Mouse (Mus musculus): ENCODE measurements around the gene Rgl1.

Rgl1 gene

GRCm38 (mm10) chr1:152615987-152616776 lies 150.0 kb downstream of the Rgl1 start:
- no peak for DNase-seq (ENCODE audit: low spot score in 2 of 2)

GRCm38 (mm10) chr1:152614743-152615380 lies 151.3 kb downstream of the Rgl1 start:
- DNase-seq (ENCODE audit: low spot score in 2 of 2), result no peak

DNA sequence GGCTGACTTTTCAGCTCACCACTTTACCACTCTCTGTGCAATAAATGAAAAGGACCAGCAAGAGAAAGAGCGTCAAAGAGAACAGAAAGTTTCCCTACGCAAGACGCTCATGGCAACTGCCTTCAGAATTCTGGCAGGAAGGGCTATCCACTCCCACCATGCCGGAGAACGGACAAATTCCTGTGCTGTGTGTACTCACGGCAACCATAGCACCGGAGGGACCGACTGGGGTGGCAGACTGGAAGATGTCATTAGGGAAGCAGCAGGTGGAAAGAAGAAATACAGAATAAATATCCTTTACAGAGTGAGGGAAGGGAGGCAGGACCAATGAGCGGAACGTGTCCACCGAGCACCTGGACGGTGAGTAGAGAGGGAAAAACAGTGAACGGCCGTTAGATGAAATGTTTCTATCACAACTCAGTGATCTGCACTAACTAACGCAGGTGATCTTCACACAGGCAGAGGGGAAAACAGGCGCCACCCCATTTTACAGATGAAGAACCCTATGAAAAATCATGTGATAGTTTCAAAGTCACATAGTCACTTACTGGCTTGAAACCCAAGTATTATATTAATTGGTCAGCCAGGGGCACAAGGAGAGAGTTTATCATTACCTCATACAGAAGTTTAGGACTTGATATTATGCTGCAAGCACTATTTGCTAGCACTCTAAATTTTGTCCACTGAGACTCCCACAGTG lies 152.8 kb downstream of the Rgl1 start:
- DNase-seq (ENCODE audit: low spot score in 2 of 2), result no peak

DNA sequence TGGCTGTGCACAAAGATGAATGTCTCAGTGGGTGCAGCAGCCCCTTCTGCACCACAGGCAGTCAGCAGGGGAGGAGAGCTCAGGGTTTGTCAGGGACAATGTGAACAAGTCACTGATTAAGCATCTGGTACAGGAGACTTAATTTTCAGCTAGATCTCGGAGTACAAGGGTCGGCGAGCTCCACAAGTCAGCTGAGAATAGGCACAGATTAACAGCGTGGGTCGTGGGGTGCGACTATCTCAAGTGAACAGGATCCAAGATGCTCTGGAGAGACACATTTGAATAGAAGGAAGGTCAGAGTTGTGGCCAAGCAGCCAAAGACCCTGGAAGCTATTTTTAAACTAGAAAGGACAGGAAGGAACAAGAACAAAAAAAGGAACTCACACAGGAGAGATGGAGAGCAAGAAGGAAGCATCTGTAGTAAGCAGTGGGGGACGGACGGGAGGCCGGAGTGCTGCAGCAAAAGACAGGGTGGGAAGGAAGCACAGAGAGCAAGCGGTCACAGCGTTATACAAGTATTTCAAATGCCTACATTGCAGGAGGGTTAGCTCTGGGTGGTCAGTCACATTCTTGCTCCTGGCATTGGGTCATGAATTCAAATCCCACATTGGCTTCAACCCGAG lies 153.5 kb downstream of the Rgl1 start:
- no peak for DNase-seq (ENCODE audit: low spot score in 2 of 2)

DNA sequence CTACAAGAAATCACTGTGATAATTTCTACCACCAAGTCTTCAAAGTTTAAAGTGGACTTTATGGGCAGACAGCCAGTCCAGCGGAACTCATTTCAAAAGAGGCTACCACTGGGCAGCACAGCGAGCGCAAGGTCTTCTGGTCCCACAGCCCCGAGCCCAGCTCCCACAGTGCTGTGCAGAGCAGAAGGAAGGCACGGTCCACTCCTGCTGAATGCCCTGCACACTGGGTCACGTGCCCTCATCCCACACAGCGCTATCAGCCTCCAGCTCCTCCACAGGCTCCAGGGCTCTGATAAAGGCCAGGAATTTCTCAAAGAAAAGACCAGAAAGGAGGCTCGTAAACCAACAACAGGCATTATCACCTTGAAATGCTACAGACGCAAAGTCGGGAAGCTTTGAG lies 156.6 kb downstream of the Rgl1 start:
- no peak for DNase-seq (ENCODE audit: low spot score in 2 of 2)

DNA sequence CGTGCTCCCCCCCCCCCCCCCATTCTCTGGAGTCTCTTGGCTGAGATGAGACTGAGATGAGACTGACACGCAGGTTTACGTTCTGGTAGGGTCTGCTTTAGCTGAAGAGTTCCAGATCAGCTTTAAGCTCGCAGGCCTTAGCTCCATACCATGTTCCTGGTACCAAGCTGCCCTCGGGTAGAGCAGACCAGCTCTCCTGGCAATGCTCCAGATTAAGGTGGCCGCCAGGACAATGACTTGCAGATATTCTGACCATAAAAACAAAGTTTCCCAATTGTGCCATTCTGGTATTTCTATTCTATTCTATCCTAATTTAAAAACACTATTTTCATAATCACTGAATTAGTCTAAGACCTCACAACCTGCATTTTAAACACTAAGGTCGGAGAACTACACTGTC lies 157.1 kb downstream of the Rgl1 start:
- no peak for DNase-seq (ENCODE audit: low spot score in 2 of 2)

DNA sequence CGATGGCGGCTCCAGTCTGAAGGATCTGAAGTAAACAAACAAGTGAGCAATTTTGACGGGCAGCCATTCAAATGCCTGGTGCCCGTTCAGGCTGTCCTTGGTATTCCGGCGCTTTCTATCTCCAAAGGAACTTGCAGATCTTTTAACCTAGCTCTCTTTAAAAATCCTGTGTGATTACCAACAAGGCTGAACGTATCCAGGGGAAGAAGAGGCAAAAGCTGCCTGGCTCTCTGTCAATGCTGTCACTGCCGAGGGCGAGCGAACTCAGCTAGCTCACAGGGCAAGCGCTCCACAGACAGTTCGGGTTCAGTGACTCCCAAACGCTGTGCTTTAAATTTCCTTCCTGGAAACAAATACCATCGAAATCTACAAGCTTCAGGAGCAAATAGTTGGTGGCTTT lies 158.4 kb downstream of the Rgl1 start:
- no peak for DNase-seq (ENCODE audit: low spot score in 2 of 2)

GRCm38 (mm10) chr1:152606727-152607126 lies 159.4 kb downstream of the Rgl1 start:
- no peak for DNase-seq (ENCODE audit: low spot score in 2 of 2)

DNA sequence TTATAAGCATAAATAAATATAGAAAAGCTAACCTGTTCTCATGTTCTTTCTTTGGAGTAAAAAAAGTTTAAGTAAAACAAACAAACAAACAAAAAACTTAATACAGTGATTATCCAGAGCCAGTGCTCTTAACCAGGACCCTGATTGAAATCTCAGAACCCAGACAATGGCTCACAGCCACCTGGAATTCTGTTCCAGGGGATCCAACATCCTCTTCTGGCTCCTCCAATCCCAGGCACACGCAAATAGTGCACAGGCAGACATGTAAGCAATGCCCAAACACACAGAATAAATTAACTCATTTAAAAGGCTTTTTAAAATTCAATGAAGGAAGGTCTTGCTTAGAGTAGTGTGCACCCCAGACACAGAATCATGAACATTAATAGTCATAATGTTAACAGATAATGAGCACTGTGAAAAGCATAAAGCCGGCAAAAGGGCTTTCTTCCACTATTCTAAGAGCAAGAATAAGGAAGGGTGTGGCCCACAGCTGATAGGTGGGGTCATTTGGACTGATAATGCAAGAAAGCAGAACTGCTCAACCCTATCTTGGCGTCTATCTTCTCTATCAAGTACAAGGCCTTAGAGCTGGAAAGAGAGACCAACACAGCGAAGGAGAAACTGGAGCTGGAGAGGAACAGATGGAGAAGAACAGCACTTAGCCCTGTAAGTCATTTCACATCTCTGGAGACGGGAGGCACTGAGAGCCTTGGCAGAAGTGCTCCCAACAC lies 160.1 kb downstream of the Rgl1 start:
- no peak for DNase-seq (ENCODE audit: low spot score in 2 of 2)

GRCm38 (mm10) chr1:152604147-152604546 lies 162.0 kb downstream of the Rgl1 start:
- no peak for DNase-seq (ENCODE audit: low spot score in 2 of 2)

GRCm38 (mm10) chr1:152603628-152604027 lies 162.5 kb downstream of the Rgl1 start:
- no peak for DNase-seq (ENCODE audit: low spot score in 2 of 2)

DNA sequence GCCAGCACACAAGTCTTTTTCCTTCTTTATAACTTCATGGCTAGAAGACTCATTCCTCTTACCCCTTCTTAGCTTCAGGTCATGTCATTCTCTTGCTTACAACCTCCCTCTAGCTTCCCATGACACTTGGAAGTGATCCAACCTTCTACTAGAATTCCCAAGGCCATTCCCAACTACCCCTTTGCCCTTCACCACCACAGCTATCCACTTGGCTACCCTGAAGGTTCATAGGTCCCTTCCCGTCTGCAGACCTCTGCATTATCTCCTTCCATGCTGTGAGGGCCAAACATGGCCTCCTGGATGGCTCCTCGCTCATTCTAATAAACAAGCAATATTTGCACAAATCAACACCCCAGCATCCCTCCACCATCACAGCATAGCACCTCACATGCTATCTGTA lies 165.7 kb downstream of the Rgl1 start:
- no peak for DNase-seq (ENCODE audit: low spot score in 2 of 2)

DNA sequence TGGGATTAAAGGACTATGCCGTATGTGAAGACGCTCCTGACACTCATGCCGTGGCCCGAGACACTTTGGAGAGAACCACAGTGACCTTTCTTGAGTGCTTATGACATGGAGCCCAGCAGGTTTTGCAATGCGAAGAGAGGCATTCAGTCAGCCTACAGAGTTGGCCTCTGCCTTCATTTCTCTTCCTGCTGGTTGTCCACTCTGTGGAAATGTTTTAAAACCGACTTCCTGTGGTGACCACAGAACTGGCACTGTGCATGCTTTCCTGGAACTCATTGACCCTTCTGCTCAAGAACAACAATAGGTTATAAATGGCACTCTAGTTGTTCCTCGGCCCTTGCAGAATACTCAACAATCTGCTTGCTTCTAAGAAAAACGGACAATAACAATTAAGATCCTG lies 166.8 kb downstream of the Rgl1 start:
- no peak for DNase-seq (ENCODE audit: low spot score in 2 of 2)

DNA sequence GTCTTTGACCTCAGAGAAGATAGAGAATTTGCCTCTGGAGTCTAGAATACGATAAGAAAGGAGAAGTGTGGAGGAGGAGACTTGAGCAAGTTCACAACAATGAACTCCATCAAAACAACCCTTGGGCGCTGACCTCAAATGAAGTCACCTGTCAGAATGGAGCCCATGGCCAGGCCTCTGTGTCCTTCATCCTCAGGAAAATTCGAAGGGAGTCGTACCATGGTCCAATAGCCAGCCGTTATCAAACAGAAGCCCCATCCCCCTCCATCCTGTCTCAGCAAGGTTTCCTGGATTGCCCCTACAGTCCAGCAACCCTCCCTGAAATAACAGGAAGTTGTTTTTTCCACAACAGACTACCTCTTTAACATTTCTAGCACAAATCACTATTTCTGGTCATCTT lies 171.5 kb downstream of the Rgl1 start:
- DNase-seq (ENCODE audit: low spot score in 2 of 2), result no peak

DNA sequence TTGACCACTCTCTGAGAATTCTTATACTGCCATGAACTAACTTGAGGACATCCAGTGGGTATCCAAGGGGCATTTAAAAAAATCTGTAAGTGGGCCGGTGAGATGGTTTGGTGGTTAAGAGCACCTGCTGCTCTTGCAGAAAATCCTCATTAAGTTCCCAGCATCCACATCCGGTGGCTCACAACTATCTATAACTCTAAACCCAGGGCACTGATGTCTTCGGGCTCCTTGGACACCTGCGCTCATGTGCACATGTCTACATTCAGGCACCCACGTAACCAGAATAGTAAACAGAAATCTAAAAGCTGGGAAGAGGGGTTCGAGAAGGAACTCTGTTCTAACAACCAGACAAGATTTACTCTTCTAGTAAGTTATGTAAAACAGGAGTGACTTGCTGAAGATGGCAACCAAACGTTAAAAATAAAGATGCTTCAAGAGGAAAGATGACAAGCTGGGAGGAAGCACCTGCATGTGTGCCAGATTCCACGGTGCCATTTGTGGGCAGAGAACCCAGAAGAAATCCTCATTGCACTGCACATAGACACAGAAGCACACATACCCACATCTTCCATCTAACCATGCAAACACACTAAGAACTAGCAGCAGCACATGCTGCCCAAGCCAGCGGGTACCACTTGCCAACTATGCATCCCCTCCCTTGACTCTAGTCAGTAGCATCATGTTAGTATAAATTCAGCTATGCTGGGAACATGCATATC lies 172.2 kb downstream of the Rgl1 start:
- peak; percentile 32 to 50 for DNase-seq (ENCODE audit: low spot score in 2 of 2)

GRCm38 (mm10) chr1:152593382-152593781 lies 172.8 kb downstream of the Rgl1 start:
- no peak for DNase-seq (ENCODE audit: low spot score in 2 of 2)

DNA sequence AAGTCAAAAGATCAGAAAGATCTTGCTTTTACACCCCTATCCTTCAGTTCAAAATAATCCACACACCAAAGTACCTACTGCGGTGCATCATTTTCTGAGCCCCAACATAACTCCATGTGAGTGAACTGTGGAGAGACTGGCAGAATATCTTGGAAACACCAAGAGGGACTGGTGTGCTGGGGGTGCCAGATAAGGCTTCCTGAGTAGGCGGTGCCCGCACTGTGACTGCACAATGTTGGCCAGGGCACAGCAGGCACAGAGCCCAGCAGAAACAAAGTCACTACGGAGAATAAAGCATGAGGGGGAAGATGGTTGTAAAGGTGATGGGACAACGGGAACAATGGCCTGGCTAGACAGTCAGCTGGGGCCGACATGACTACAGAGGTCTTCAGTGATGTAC lies 173.5 kb downstream of the Rgl1 start:
- DNase-seq (ENCODE audit: low spot score in 2 of 2), result no peak

GRCm38 (mm10) chr1:152591746-152592498 lies 174.2 kb downstream of the Rgl1 start:
- DNase-seq (ENCODE audit: low spot score in 2 of 2), result no peak

DNA sequence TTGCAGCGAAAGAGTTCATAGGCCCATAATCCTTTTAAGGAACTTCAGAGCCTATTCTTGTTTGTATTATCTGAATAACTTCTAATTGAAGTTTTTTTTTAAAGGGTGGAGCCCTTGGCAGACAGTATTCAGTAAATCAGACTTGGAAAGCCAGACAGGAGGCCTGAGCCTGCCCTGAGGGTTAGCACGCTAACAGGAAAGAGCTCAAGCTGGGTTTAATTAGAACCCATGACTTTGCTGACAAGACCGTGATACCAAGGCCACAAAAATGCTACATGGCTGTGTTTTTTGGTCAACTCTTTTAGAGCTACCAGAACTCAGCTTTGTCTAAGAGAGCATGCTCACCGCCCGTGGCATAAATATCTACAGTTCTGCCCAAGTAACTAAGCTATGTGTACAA lies 175.8 kb downstream of the Rgl1 start:
- no peak for DNase-seq (ENCODE audit: low spot score in 2 of 2)

DNA sequence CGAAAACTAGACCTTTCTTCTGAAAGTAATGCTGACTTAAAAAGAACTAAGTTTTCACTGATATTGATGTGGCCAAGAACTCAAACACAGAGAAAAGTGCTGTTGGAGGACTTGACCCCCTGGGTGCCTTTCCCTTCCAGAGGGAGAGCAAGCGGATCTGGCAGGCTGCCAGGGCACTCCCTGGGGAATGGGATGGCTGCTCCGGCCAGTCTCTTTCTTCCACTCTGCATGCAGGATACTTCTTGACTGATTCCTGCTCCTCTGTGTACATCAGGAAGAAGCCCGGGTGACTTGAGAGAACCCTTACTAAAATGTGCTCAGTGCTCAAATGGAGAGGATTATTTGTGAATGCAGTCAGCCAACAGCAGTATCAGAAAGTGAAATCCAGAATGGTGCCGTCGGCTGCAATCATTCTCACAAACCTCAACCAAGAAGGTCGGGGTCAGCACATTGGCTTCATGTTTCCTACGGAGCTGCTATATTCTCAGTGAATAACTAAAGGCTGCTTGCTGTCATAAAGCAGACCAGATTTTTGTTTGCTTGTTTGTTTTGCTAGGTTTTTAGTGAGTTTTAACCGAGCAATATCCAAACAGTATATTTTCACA lies 176.7 kb downstream of the Rgl1 start:
- DNase-seq (ENCODE audit: low spot score in 2 of 2), result no peak

All from right cerebral cortex, postnatal 36 days (tissue).